Mouse (Mus musculus) lung, embryonic 15.5 days (tissue): ENCODE results near the gene Unc45a. TPM values are rescaled to one million over a fixed set of nuclear protein-coding genes. Genes with fewer than 3 reads are reported as not detected.
"Not testable (repeated sequence)": the region's sequence is repeated elsewhere in the genome, so short reads cannot be mapped to it uniquely, and the experiment has no call there.

ENCODE experiments used
- ATAC-seq: fragments of 200-750 bp; cut with Nextera tagmentation; 2 replicates; pipeline ENCODE4 v1.8.0; 2017; ENCODE audit warnings: moderate number of reproducible peaks, borderline replicate concordance; ENCODE audit not compliant: low FRiP score, low TSS enrichment; ENCODE audit errors: extremely low read depth
- H3K27ac ChIP-seq: fragments of 300-500 bp; sonication (generic); 2 replicates; pipeline ENCODE4 v1.5.1; 2015; ENCODE audit warnings: moderate library complexity, mild to moderate bottlenecking, inconsistent platforms
- H3K27me3 ChIP-seq: fragments of 300-500 bp; sonication (generic); 2 replicates; pipeline ENCODE4 v1.6.1; 2015; ENCODE audit warnings: inconsistent platforms
- H3K36me3 ChIP-seq: fragments of 300-500 bp; sonication (generic); 2 replicates; pipeline ENCODE4 v1.6.1; 2015; ENCODE audit warnings: inconsistent platforms
- H3K4me1 ChIP-seq: fragments of 300-500 bp; sonication (generic); 2 replicates; pipeline ENCODE4 v1.6.1; 2015; ENCODE audit warnings: inconsistent platforms
- H3K4me2 ChIP-seq: fragments of 300-500 bp; sonication (generic); 2 replicates; pipeline ENCODE4 v1.6.1; 2015; ENCODE audit warnings: inconsistent platforms, mild to moderate bottlenecking, moderate library complexity
- H3K4me3 ChIP-seq: fragments of 300-500 bp; sonication (generic); 2 replicates; pipeline ENCODE4 v1.5.1; 2015; ENCODE audit warnings: mild to moderate bottlenecking, inconsistent platforms
- H3K9ac ChIP-seq: fragments of 300-500 bp; sonication (generic); 2 replicates; pipeline ENCODE4 v1.6.1; 2015; ENCODE audit warnings: inconsistent platforms
- H3K9me3 ChIP-seq: fragments of 300-500 bp; sonication (generic); 2 replicates; pipeline ENCODE4 v1.6.1; 2016; ENCODE audit warnings: inconsistent platforms
- WGBS: fragments of 180-500 bp; shearing (Covaris S2); methylation state at CpG from one replicate; pipeline ENCODE4 v1.1.7; 2015; 5-methylcytosine and 5-hydroxymethylcytosine counted together
- polyA plus RNA-seq: library from polyadenylated mRNA; unstranded; fragments of >200 nt; fragmentation: Nextera tagmentation; extraction: Ambion mirVana; gene quantifications from 2 replicates; pipeline ENCODE4 v1.2.1, GENCODE M21; 2015

Unc45a gene
- polyA plus RNA-seq, 1 experiment from 2014 or later = 42.2 TPM

DNA sequence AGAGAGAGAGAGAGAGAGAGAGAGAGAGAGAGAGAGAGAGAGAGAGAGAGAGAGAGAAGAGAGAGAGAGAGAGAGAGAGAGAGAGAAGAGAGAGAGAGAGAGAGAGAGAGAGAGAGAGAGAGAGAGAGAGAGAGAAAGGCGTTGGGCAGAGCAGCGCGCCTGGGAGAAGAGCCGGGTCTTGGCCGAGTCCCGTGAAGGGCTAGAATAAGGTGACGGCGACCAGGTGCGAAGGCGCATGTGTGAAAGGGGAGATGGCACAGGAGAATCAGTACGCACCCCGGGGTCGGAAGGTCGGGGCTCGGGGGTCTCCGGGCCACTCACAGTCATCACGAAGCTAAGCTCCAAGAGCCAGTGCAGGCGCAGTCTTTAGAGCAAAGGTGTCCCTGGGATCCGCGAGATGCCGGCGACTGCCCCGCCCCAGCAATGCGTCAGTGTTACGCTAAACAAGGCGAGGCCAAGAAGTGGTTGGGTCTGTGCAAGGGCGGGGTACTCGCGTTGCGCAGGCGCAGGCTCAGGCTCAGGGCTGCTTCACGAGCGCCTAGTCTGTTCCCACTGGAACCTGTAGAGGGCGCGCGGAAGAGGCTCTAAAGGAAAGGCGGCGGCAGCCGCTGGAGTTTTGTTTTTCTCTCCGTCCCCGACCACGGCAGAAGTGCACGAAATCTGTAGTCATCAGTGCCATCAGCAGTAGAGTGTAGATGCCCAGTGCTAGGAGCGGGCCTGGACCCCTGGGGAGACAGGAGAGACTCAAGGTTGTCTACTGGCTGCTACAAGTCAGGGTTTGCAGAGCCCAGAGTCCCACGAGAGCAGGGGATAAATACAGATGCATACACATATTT is 794 bp downstream of the Unc45a start:
- ATAC-seq = peak; percentile 98
- Histone ChIP-seq H3K4me1 (peaks cover 37% of the 10 kb centered on the region), H3K27ac (peak overlapping the region; percentile 88), H3K9ac (peak overlapping the region; percentile 64), H3K4me3 (peak overlapping the region; percentile 61), H3K36me3 (peaks cover 25% of the 10 kb centered on the region), H3K4me2 (peak overlapping the region; percentile 81), H3K9me3 (no peaks in the 10 kb centered on the region), H3K27me3 (no peaks in the 10 kb centered on the region)
- under 1% methylated on average over 45 of the region's 45 CpGs for WGBS

DNA sequence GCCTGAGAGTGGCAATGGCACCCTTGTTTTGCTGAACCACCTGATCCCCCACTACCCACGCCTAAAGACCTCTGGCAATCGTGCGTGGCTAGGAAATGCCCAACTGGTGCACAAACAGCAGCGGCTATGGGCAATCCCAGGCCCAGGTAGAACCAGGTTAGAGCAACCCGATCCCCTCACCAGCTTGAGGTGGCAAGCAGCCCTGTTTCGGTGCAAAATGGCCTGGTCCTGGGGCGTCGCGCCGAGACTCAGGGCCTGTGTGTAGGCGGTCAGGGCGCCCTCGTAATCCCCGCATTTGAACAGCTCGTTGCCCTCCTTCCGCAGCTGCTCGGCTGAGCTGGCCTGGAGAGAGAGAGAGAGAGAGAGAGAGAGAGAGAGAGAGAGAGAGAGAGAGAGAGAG is 1.4 kb downstream of the Unc45a start:
- H3K27ac ChIP-seq = no peak overlapping the region; the same call in 1 of the 2 replicates
- H3K9ac ChIP-seq = peak overlapping the region; percentile 66
- H3K4me1 ChIP-seq = peaks cover 37% of the 10 kb centered on the region
- H3K36me3 ChIP-seq = peaks cover 32% of the 10 kb centered on the region
- peak overlapping the region; percentile 61 for H3K4me3 ChIP-seq
- peak overlapping the region; percentile 81 for H3K4me2 ChIP-seq
- WGBS = 6% methylated on average over 17 of the region's 17 CpGs
- no peaks in the 10 kb centered on the region for H3K9me3 ChIP-seq
- ATAC-seq = no peak
- no peaks in the 10 kb centered on the region for H3K27me3 ChIP-seq

DNA sequence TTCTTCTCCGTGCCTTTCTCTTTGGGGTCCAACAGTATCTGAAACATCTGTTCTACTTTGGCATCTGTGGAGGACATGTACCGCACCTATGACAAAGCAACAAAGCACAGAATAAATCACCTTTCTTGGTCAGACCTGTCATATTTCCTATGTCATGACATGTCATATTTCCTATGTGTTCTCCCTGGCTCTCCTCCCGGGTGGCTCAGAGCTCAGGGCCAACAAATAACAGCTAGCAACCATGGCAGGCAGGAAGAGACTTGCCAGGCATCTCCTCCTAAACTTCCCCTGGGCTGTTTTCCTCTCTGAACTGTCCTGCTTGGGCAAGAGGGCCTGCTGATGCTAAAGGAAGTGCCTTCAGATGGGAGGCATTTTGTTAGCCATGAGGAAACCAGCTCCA is 3.9 kb downstream of the Unc45a start:
- WGBS = 84% methylated on average over 3 of the region's 3 CpGs
- no peak overlapping the region for H3K27ac ChIP-seq
- no peak overlapping the region for H3K9ac ChIP-seq
- H3K4me1 ChIP-seq = peaks cover 24% of the 10 kb centered on the region
- H3K9me3 ChIP-seq = no peaks in the 10 kb centered on the region
- H3K4me3 ChIP-seq = no peak overlapping the region
- no peak overlapping the region for H3K4me2 ChIP-seq
- no peak for ATAC-seq
- peaks cover 53% of the 10 kb centered on the region for H3K36me3 ChIP-seq
- no peaks in the 10 kb centered on the region for H3K27me3 ChIP-seq

DNA sequence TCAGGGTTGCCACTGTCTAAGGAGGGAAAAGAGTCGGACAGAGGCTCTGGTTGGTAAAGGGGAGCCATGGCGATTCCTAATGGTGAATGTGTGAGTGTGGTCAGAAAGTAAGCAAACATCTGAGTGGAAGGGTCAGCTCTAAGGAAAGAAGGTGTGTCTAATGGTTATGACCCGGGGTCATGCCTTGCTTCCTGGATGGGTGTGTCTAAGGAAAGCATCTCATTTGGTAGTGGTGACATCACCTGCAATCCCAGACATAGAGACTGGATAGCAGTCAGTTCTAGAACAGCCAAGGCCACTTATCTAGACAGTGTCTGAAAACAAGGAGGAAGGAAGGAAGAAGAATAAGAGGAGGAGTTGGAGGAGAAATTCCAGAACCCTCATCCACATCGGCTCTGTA is 6.0 kb downstream of the Unc45a start:
- Histone ChIP-seq H3K4me2 (no peak overlapping the region), H3K36me3 (peaks cover 74% of the 10 kb centered on the region), H3K27ac (no peak overlapping the region), H3K9ac (no peak overlapping the region), H3K4me1 (peaks cover 14% of the 10 kb centered on the region), H3K9me3 (no peaks in the 10 kb centered on the region), H3K4me3 (no peak overlapping the region), H3K27me3 (no peaks in the 10 kb centered on the region)
- WGBS = 83% methylated on average over 4 of the region's 4 CpGs
- no peak for ATAC-seq

DNA sequence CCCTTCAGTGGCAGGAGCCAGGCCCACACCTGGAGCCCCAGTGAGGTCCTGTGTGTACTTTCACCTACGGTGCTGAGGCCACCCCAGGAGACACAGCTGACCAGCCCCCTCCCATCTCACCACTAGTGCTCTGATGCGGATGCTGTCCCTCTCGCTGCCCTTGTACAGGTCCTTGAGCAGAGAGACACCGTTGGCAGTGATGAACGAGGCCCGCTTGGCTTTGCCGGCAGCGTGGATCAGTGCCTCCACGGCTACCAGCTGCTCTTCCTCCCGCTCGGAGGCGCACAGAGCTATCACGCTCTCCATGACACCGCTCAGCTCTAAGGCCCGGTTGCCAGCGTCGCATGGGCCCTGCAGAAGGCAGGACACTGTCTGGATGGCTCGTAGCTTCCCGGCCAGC is 9.4 kb downstream of the Unc45a start:
- Histone ChIP-seq H3K27me3 (no peaks in the 10 kb centered on the region), H3K9ac (no peak overlapping the region), H3K4me1 (no peaks in the 10 kb centered on the region), H3K36me3 (peaks cover 92% of the 10 kb centered on the region), H3K4me3 (no peak overlapping the region), H3K4me2 (no peak overlapping the region), H3K9me3 (no peaks in the 10 kb centered on the region), H3K27ac (no peak overlapping the region)
- no peak for ATAC-seq
- WGBS = 93% methylated on average over 19 of the region's 19 CpGs

DNA sequence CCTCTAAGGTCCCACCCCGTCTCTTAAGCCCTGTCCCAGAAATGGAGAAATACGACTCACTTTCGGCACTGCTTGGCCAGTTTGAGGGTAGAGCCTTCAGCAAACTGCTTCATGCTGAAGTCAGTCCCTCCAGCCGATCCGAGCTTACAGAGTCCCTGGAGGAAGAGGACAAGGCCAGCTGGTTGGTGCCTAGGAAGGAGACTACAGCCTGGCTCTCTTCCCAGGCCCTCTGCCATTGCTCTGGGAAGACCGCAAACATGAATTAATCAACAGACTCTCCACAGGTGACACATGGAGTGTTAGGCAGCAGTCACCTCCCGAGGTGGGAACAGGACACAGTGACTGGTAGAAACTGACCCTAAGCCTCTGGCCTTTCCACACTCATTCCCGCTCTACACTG is 10.5 kb downstream of the Unc45a start:
- WGBS = 87% methylated on average over 8 of the region's 8 CpGs
- Histone ChIP-seq H3K4me3 (no peak overlapping the region), H3K27me3 (no peaks in the 10 kb centered on the region), H3K9me3 (no peaks in the 10 kb centered on the region), H3K9ac (no peak overlapping the region), H3K27ac (no peak overlapping the region), H3K4me1 (peaks cover 1% of the 10 kb centered on the region; the same call in 1 of the 2 replicates), H3K4me2 (no peak overlapping the region), H3K36me3 (peaks cover 92% of the 10 kb centered on the region)
- ATAC-seq = no peak

DNA sequence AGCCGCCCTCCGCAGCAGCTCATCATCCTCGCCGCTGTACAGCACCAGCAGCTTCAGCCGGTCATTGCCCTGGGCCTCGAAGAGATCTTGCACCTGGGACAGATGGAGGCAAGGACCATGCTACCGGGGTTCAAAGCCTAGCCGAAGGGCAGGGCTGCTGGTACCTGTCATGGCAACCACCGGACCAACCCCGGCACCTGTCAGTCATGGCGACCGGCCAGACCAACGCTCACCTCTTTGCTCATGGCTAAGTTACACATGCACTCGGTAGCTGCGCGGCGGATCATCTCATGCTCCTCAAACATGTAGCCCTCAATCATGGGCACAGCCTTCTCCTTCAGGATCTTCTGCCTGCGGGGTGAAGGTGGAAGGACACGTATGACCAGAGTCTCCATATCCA is 14.7 kb downstream of the Unc45a start:
- H3K4me3 ChIP-seq = no peak overlapping the region
- H3K9ac ChIP-seq = no peak overlapping the region
- no peaks in the 10 kb centered on the region for H3K9me3 ChIP-seq
- peaks cover 16% of the 10 kb centered on the region for H3K4me1 ChIP-seq
- H3K27ac ChIP-seq = no peak overlapping the region
- peaks cover 56% of the 10 kb centered on the region for H3K36me3 ChIP-seq
- H3K27me3 ChIP-seq = no peaks in the 10 kb centered on the region
- no peak for ATAC-seq
- H3K4me2 ChIP-seq = no peak overlapping the region
- 96% methylated on average over 19 of the region's 19 CpGs for WGBS

DNA sequence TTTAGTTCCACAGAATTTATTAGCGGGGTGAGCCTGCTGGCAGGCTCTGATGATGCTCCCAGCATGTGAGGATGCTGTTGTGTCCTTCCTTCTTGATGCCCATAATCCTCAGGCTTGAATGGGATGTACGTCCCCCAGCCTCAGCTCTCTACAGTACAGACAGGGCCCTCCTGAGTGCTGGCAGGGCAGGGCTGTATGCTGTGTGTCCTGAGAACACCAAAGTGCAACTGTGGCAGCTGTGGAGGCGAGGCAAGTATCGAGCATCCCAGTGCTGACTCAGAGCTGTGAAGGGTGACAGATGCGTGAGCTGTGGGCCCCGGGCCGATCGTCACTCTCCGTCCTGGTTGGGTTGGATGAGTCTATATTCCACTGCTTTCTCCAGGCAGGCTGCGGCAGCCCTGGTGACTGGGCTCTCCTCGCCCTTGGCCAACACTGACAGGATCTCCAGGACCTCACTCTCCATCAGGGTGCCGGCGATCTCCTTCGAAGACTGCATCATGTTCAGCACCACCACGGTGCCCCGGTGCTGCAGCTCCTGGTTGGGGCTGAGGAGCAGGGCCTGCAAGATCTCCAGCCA is 15.4 kb downstream of the Unc45a start:
- Histone ChIP-seq H3K9me3 (no peaks in the 10 kb centered on the region), H3K27ac (peak overlapping the region; percentile 93; the same call in 1 of the 2 replicates), H3K27me3 (no peaks in the 10 kb centered on the region), H3K4me1 (peaks cover 16% of the 10 kb centered on the region), H3K36me3 (peaks cover 56% of the 10 kb centered on the region), H3K4me2 (no peak overlapping the region), H3K4me3 (no peak overlapping the region), H3K9ac (no peak overlapping the region)
- 94% methylated on average over 16 of the region's 16 CpGs for WGBS
- ATAC-seq = no peak

DNA sequence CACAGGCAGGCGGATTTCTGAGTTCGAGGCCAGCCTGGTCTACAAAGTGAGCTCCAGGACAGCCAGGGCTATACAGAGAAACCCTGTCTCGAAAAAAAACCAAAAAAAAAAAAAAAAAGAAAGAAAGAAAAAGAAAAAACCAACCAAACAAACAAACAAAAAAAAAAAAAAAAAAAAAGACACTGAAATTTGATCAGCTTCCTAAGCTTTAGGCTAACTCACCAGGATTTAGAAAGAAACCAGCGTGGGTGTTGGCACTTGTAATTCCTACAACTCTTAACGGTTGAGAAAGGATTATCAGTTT is 16.0 kb downstream of the Unc45a start:
- not testable (repeated sequence) for H3K4me3 ChIP-seq, H3K9me3 ChIP-seq, ATAC-seq, H3K27me3 ChIP-seq, H3K9ac ChIP-seq
- 42% methylated on average over 5 of the region's 5 CpGs for WGBS
- peaks cover 50% of the 10 kb centered on the region for H3K36me3 ChIP-seq
- H3K4me1 ChIP-seq = peaks cover 16% of the 10 kb centered on the region
- H3K27ac ChIP-seq = peak overlapping the region; percentile 93
- H3K4me2 ChIP-seq = peak overlapping the region; percentile 76

DNA sequence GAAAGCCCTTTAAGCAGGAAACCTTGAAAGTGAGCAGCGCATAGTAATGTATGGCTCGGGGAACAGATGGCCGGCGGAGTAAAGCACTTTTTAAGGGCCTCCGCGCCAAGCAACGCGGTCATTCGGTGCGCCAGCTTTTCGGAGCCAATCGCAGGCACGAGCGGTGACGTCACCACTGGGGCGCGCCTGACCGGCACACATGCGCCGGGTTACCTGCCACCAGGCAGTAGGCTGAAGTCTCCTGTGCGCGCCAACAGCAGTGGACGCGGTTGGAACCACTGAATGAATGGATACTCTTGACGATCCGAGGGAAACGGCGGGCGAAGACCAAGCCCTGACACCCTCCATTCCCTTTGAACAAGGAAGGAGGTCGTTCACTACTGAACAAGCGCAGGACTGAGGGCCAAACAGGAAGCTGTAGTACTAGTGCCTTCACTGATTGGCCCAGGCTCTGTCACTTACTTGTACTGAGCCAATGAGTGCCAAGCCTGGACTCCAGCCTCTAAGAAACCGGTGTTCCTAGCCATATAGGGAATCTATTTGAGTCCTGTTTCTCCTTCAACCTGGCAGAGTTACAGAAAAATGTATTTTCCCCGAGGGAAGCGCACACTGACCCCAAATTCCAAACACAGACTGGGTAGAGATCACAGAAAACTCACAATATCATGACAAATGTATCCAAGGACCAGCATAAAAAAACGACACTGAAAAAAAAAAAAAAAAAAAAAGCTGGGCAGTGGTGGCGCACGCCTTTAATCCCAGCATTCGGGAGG is 16.6 kb downstream of the Unc45a start, which contains the start of gene Rccd1:
Gene Rccd1, minus strand, starts transcription at position 412 of the 773 bp plus-strand sequence.
- no peaks in the 10 kb centered on the region for H3K27me3 ChIP-seq
- peak within 1 kb of the TSS; percentile 76 for H3K4me2 ChIP-seq
- ATAC-seq = peak; percentile 99
- peak within 1 kb of the TSS; percentile 77 for H3K4me3 ChIP-seq
- peak within 1 kb of the TSS; percentile 57 for H3K9ac ChIP-seq
- no peaks in the 10 kb centered on the region for H3K9me3 ChIP-seq
- peaks cover 46% of the 10 kb centered on the region for H3K36me3 ChIP-seq
- WGBS = 2% methylated on average over 38 of the region's 38 CpGs
- H3K27ac ChIP-seq = peak within 1 kb of the TSS; percentile 93
- H3K4me1 ChIP-seq = peaks cover 16% of the 10 kb centered on the region

DNA sequence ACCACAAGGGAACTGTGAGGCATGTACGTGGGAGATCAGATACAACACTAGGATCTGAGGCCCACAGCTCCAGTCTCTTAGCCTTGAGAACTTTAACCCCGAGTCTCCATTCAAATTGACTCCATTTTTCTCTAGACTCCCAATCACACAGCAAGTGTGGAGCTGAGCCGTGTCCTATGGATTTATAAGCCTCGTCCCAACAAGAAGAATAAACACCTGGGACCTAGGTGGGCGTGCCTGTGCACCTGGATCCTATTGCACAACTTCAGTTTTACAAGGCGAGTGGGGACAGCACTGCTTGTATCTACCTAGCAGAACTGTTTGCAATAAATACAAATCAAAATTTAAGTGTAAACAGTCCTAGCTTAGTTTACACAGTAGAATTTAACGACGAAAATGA is 17.5 kb downstream of the Unc45a start:
- Histone ChIP-seq H3K9ac (peak overlapping the region; percentile 57), H3K4me3 (peak overlapping the region; percentile 77), H3K4me1 (peaks cover 16% of the 10 kb centered on the region), H3K4me2 (peak overlapping the region; percentile 76), H3K27me3 (no peaks in the 10 kb centered on the region), H3K36me3 (peaks cover 43% of the 10 kb centered on the region), H3K27ac (peak overlapping the region; percentile 93), H3K9me3 (no peaks in the 10 kb centered on the region)
- no peak for ATAC-seq
- 15% methylated on average over 8 of the region's 8 CpGs for WGBS
